Mouse (Mus musculus): ENCODE measurements around the gene Olfr588-ps1. TPM values are rescaled to one million over a fixed set of nuclear protein-coding genes. Genes with fewer than 3 reads are reported as not detected.
"Not testable (repeated sequence)": the region's sequence is repeated elsewhere in the genome, so short reads cannot be mapped to it uniquely, and the experiment has no call there.

Gene Olfr588-ps1
- not detected for total RNA-seq (2021)
- long read RNA-seq, experiment 1, result 0 reads
- long read RNA-seq, experiment 2, result 0 reads

DNA sequence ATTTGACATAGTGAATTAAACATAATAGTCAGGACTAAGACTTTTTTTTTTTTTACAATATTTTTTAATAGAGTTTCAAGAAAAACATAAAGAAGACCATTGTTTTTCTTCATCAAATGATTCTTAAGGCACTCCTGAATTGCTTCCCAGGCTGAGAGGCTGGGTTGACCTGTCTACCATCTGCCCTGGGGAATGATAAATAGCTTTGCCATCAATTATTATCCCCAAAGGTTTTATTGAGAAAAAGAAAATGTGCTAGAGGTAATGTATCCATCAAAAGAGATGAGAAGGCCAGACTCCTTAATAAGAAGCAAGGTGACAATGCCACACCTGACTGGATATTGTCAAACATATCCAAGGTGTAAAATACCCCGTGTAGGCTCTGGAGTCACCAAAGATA is at the start of gene Olfr588-ps1:
Gene Olfr588-ps1, plus strand, starts transcription at position 301 of the 400 bp plus-strand sequence.
- DNase-seq, result no peak

DNA sequence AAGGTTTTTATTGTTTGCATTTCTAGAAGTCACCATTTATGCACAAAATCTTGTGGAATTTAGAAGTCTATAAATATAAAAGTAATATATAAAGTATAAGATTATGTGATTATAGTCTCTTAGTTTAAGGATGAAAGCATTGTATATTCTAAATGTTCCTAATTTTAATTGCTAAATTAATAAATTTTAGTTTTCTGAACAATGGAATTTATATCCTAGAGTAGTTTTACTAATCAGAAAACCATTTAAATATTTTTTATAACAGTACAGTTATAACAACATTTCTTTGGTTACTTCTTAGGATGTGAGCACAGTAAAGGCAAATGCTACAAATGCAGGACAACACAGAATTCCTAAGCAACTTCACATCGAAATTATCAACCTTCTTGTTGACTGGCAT is 43.3 kb upstream of the Olfr588-ps1 start, which contains the start of gene Olfr585:
Gene Olfr585, plus strand, starts transcription at position 301 of the 400 bp plus-strand sequence.
- no peak for DNase-seq

DNA sequence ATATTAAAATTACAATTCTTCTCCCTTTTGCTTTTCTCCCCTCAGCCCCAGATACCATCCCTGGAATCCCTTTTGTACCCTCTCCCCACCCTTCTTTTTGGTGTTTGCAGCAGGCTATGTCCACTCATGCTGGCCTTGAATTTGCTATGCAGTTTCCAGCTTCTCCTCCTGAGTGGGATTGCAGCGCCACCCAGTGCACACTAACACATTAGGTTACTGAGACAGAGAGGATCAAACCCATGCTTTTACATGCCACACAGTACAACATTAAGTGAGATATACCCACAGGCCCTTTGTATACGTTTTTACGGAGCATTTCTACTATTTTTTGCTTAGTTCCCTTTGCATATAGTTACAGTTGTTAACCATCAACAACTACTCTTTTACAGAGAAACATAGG is 21.3 kb upstream of the Olfr588-ps1 start:
- DNase-seq, result no peak

DNA sequence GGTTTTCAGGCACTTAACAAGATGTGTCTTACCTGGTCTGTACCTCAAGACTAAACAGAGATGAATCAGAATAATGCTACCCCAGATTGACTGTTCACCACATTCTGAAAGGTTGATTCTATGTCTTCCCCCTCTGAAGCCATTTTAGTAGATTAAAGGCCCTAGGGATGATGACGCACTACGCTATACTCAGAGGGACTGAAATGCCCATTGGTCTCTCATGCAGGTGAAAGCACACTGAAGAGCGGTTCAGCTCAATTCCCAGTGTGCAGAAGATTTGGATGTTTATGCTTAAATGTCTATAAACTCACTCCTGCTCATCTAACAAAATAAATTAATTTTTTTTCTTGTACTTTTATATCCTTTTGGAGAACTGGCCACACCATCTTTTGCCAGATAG is 15.1 kb upstream of the Olfr588-ps1 start, which contains the start of gene Olfr586:
Gene Olfr586, minus strand, starts transcription at position 101 of the 400 bp plus-strand sequence.
- no peak for DNase-seq

DNA sequence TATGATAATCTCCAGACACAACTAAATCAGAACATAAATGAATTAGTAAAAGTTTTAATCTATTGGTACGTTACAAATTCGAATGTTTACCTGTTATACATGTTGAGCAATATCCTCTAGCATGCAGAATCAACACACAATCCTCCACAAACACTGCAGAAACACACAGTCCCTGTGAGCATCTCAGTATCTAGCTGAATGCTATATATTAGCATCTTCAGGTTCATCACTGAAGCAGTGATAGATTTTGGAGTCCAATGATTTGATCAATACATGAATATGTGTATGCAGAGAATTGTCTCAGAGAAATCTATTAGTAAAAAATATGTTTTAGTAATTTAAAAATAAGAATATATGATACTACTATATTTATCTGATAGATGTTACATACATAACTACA is 15.6 kb downstream of the Olfr588-ps1 start, which contains the start of gene Olfr589:
Gene Olfr589, minus strand, starts transcription at position 101 of the 400 bp plus-strand sequence.
- DNase-seq, result no peak

DNA sequence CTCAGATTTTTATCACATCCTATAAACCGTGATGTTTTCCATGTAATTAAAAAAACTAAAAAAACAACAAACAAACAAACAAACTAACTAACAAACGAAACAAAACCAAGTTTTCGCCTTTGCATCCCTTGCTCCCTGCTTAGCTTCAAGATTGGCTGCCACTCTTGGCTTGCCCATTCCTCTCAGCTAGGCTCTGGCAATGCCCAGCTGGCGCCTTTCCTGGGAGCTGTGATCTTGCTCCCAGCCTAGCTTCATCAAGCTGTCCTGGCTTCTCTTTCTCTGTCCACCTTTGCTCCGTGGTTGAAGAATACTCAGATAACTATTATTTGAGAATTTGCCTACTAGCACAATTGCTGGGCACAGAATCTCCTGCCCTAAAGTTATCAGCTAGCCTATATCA is 29.0 kb downstream of the Olfr588-ps1 start:
- no peak for DNase-seq

DNA sequence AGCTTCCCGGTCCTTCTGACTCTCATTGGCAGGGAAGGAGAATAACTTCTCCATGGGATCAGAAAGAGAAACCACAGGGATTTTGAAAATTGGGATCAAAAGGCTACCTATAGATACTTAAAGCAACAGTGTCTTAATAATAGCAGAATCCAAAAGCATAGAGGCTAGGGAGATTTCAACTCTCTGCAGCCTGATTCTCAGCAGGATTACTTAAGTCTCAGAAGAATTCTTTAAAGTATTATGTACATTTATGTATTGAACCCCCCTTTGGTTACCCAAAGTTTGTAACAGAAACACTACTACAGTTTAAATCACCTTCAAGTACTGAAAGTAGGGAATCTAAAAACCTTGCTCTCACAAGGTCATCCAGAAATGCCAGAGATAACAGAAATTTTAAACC is 37.6 kb downstream of the Olfr588-ps1 start, which contains the start of gene Olfr591:
Gene Olfr591, minus strand, starts transcription at position 101 of the 400 bp plus-strand sequence.
- DNase-seq, result no peak

DNA sequence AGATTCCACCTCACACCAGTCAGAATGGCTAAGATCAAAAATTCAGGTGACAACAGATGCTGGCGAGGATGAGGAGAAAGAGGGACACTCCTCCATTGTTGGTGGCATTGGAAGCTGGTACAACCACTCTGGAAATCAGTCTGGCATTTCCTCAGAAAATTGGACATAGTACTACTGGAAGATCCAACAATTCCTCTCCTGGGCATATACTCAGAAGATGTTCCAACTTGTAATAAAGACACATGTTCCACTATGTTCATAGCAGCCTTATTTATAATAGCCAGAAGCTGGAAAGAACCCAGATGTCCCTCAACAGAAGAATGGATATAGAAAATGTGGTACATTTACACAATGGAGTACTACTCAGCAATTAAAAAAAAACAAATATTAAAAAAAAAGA is 43.8 kb downstream of the Olfr588-ps1 start, which contains the start of gene Olfr592:
Gene Olfr592, plus strand, starts transcription at position 301 of the 400 bp plus-strand sequence.
- DNase-seq, result not testable (repeated sequence)

Other genes with a start within 250 kb of the Olfr588-ps1 start
- not detected for gene Olfr569, start 250.0 kb upstream of the Olfr588-ps1 start, total RNA-seq (2021)
- not detected for gene Olfr570, start 246.3 kb upstream of the Olfr588-ps1 start, total RNA-seq (2021)
- not detected for gene Olfr571, start 223.3 kb upstream of the Olfr588-ps1 start, total RNA-seq (2021)
- gene Olfr572, start 216.5 kb upstream of the Olfr588-ps1 start, total RNA-seq (2021), result not detected
- gene Olfr573-ps1, start 198.3 kb upstream of the Olfr588-ps1 start, total RNA-seq (2021), result not detected
- gene Olfr574, start 192.4 kb upstream of the Olfr588-ps1 start, total RNA-seq (2021), result not detected
- gene Olfr575, start 182.1 kb upstream of the Olfr588-ps1 start, total RNA-seq (2021), result not detected
- gene Olfr576, start 178.2 kb upstream of the Olfr588-ps1 start, total RNA-seq (2021), result not detected
- not detected for gene Olfr577, start 164.9 kb upstream of the Olfr588-ps1 start, total RNA-seq (2021)
- gene Olfr578, start 151.6 kb upstream of the Olfr588-ps1 start, total RNA-seq (2021), result not detected
- not detected for gene Olfr582, start 102.9 kb upstream of the Olfr588-ps1 start, total RNA-seq (2021)
- gene Olfr583, start 89.6 kb upstream of the Olfr588-ps1 start, total RNA-seq (2021), result not detected
- gene Olfr584, start 59.0 kb upstream of the Olfr588-ps1 start, total RNA-seq (2021), result not detected
- not detected for gene Olfr585, start 43.2 kb upstream of the Olfr588-ps1 start, total RNA-seq (2021)
- gene Olfr586, start 15.2 kb upstream of the Olfr588-ps1 start, total RNA-seq (2021), result not detected
- gene Olfr589, start 15.5 kb downstream of the Olfr588-ps1 start, total RNA-seq (2021), result not detected
- not detected for gene Olfr591, start 37.5 kb downstream of the Olfr588-ps1 start, total RNA-seq (2021)
- not detected for gene Olfr592, start 43.9 kb downstream of the Olfr588-ps1 start, total RNA-seq (2021)
- not detected for gene Olfr593, start 71.0 kb downstream of the Olfr588-ps1 start, total RNA-seq (2021)
- not detected for gene Olfr594, start 76.1 kb downstream of the Olfr588-ps1 start, total RNA-seq (2021)
- gene Usp17ld, start 111.6 kb downstream of the Olfr588-ps1 start, total RNA-seq (2021), result not detected
- gene Olfr596, start 164.8 kb downstream of the Olfr588-ps1 start, total RNA-seq (2021), result not detected
- not detected for gene Olfr597, start 175.4 kb downstream of the Olfr588-ps1 start, total RNA-seq (2021)
- not detected for gene Olfr598, start 182.7 kb downstream of the Olfr588-ps1 start, total RNA-seq (2021)
- not detected for gene Olfr599, start 195.0 kb downstream of the Olfr588-ps1 start, total RNA-seq (2021)
- not detected for gene Olfr600, start 208.8 kb downstream of the Olfr588-ps1 start, total RNA-seq (2021)
- gene Olfr601, start 221.8 kb downstream of the Olfr588-ps1 start, total RNA-seq (2021), result not detected
- gene Olfr603, start 245.3 kb downstream of the Olfr588-ps1 start, total RNA-seq (2021), result not detected

Data from heart, adult 18-20 months (tissue).